Mouse (Mus musculus): ENCODE data around the gene Klf7.
A peak's percentile ranks its signal among the peaks of the same experiment; 100 is the strongest.

Gene Klf7

GRCm38 (mm10) chr1:64104665-64105064, 17.4 kb downstream of the Klf7 start:
- no peak for DNase-seq (ENCODE audit: low spot score)

- DNase-seq (ENCODE audit: low spot score): no peak
These were observed 20.8 kb downstream of the Klf7 start for GRCm38 (mm10) chr1:64101331-64101730.

GRCm38 (mm10) chr1:64098800-64099199, 23.3 kb downstream of the Klf7 start:
- DNase-seq (ENCODE audit: low spot score): no peak

GRCm38 (mm10) chr1:64097640-64098287, 24.3 kb downstream of the Klf7 start:
- DNase-seq (ENCODE audit: low spot score): no peak

GRCm38 (mm10) chr1:64093018-64093417, 29.1 kb downstream of the Klf7 start:
- DNase-seq (ENCODE audit: low spot score): no peak

GRCm38 (mm10) chr1:64091591-64091990, 30.5 kb downstream of the Klf7 start:
- DNase-seq (ENCODE audit: low spot score): no peak

GRCm38 (mm10) chr1:64090566-64090965, 31.5 kb downstream of the Klf7 start:
- no peak for DNase-seq (ENCODE audit: low spot score)

- DNase-seq (ENCODE audit: low spot score): no peak
These were observed 32.4 kb downstream of the Klf7 start for GRCm38 (mm10) chr1:64089691-64090090.

GRCm38 (mm10) chr1:64088604-64089320, 33.3 kb downstream of the Klf7 start:
- DNase-seq (ENCODE audit: low spot score): peak; percentile 45

GRCm38 (mm10) chr1:64087657-64088603, 34.2 kb downstream of the Klf7 start:
- peak; percentile 83 for DNase-seq (ENCODE audit: low spot score)

GRCm38 (mm10) chr1:64085875-64086274, 36.2 kb downstream of the Klf7 start:
- no peak for DNase-seq (ENCODE audit: low spot score)

- DNase-seq (ENCODE audit: low spot score): no peak
These were observed 36.7 kb downstream of the Klf7 start for GRCm38 (mm10) chr1:64085361-64085760.

- DNase-seq (ENCODE audit: low spot score): no peak
These were observed 37.4 kb downstream of the Klf7 start for GRCm38 (mm10) chr1:64084706-64085105.

- no peak for DNase-seq (ENCODE audit: low spot score)
These were observed 40.3 kb downstream of the Klf7 start for GRCm38 (mm10) chr1:64081791-64082190.

- DNase-seq (ENCODE audit: low spot score): no peak
These were observed 40.9 kb downstream of the Klf7 start for GRCm38 (mm10) chr1:64081217-64081616.

GRCm38 (mm10) chr1:64080263-64080662, 41.8 kb downstream of the Klf7 start:
- DNase-seq (ENCODE audit: low spot score): no peak

GRCm38 (mm10) chr1:64078747-64079211, 43.3 kb downstream of the Klf7 start:
- DNase-seq (ENCODE audit: low spot score): no peak

- DNase-seq (ENCODE audit: low spot score): peak; percentile 74
These were observed 43.9 kb downstream of the Klf7 start for GRCm38 (mm10) chr1:64078011-64078746.

- no peak for DNase-seq (ENCODE audit: low spot score)
These were observed 48.0 kb downstream of the Klf7 start for GRCm38 (mm10) chr1:64074051-64074450.

GRCm38 (mm10) chr1:64070947-64071346, 51.1 kb downstream of the Klf7 start:
- DNase-seq (ENCODE audit: low spot score): no peak

GRCm38 (mm10) chr1:64066320-64067254, 55.5 kb downstream of the Klf7 start:
- DNase-seq (ENCODE audit: low spot score): no peak
